Comparison of ENCODE assay signal across 8 mouse cellular contexts in the genomic region with DNA sequence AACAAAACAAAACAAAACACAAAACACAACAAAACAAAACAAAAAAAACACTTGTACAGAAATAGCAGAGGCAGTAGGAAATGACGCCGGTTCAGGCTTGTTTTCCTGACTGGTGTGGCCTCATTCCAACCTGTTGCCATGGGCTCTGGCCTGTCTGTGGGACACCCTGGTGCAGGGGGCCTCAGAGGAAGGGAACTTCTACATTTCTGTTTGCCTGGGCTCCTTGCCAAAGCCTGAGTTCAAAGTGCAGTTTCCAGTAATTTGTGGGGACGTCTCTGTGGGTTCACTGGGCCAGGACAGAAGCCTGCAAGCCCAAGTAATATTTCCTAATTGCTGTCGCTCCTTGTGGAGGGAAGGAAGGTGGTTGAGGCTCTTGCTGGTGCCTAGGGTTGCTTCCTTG. TPM values are rescaled to one million over a fixed set of nuclear protein-coding genes. Genes with fewer than 3 reads are reported as not detected.
A peak's percentile ranks its signal among the peaks of the same experiment; 100 is the strongest.
DNase-seq lines count a peak whose midpoint lies in the region; ATAC-seq and TF ChIP-seq lines count a peak whose summit lies in the region.

No protein-coding gene starts in this region.

- H3K27ac ChIP-seq in embryonic facial prominence, embryonic 14.5 days (replicated peaks; ENCODE audit: low read depth, low read length), result peak overlapping the region; percentile 39; the same call in 1 of the 2 replicates
- peak overlapping the region; percentile 32; the same call in 1 of the 2 replicates for H3K27ac ChIP-seq in hindbrain, embryonic 14.5 days
- H3K27ac ChIP-seq in liver, adult 2 months (replicated peaks; ENCODE audit: insufficient read depth, low read depth, low read length), result no peak overlapping the region; the same call in 1 of the 2 replicates

- H3K4me2 ChIP-seq in embryonic facial prominence, embryonic 14.5 days (ENCODE audit: low read depth, low read length), result no peak overlapping the region
- no peak overlapping the region for H3K4me2 ChIP-seq in hindbrain, embryonic 14.5 days (replicated peaks)

- no peak for TF ChIP-seq POLR2A in liver, adult 2 months (IDR thresholded peaks at IDR 0.05; ENCODE audit: extremely low read depth, insufficient read depth, low read length)

- 19% methylated on average over 4 of the region's 4 CpGs for WGBS in embryonic facial prominence, embryonic 14.5 days
- WGBS in hindbrain, embryonic 14.5 days, result 27% methylated on average over 4 of the region's 4 CpGs
- WGBS in liver, adult 2 months, result 2% methylated on average over 4 of the region's 4 CpGs

- no peaks in the 10 kb centered on the region for H3K9me3 ChIP-seq in embryonic facial prominence, embryonic 14.5 days (ENCODE audit: control insufficient read depth, low read length)
- no peaks in the 10 kb centered on the region for H3K9me3 ChIP-seq in hindbrain, embryonic 14.5 days (ENCODE audit: control insufficient read depth, low read length)

- peak; percentile 42 for DNase-seq in embryo, embryonic 11 days
- no peak for DNase-seq in embryo, embryonic 9.5 days (ENCODE audit: extremely low spot score)
- DNase-seq in 3134 (ENCODE audit: extremely low read depth, insufficient read length, low spot score), result peak; percentile 25
- peak; percentile 91 for DNase-seq in embryonic facial prominence, embryonic 14.5 days (ENCODE audit: low spot score)
- DNase-seq in hindbrain, embryonic 14.5 days (ENCODE audit: low spot score), result peak; percentile 63
- DNase-seq in liver, adult 2 months (ENCODE audit: extremely low read depth, low read depth, low spot score), result peak; percentile 65
- peak; percentile 18 to 21 for DNase-seq in right cerebral cortex, adult 2 months (ENCODE audit: low spot score in 2 of 2)
- DNase-seq in spleen, adult 12 weeks (ENCODE audit: low spot score), result no peak

- H3K27me3 ChIP-seq in embryonic facial prominence, embryonic 14.5 days (replicated peaks; ENCODE audit: control insufficient read depth, insufficient read depth, low read length), result peaks cover 2% of the 10 kb centered on the region; the same call in 1 of the 2 replicates
- no peaks in the 10 kb centered on the region for H3K27me3 ChIP-seq in hindbrain, embryonic 14.5 days (ENCODE audit: control insufficient read depth, insufficient read depth, low read length)
- no peaks in the 10 kb centered on the region for H3K27me3 ChIP-seq in liver, adult 2 months (ENCODE audit: control insufficient read depth, insufficient read depth, low read length)

- H3K4me1 ChIP-seq in embryonic facial prominence, embryonic 14.5 days (ENCODE audit: control insufficient read depth, insufficient read depth, low read length), result peaks cover 28% of the 10 kb centered on the region
- H3K4me1 ChIP-seq in hindbrain, embryonic 14.5 days (replicated peaks; ENCODE audit: control insufficient read depth, insufficient read depth, low read length), result peaks cover under 1% of the 10 kb centered on the region; the same call in 1 of the 2 replicates
- peaks cover 12% of the 10 kb centered on the region for H3K4me1 ChIP-seq in liver, adult 2 months (ENCODE audit: control insufficient read depth, insufficient read depth, low read length)

- no peaks in the 10 kb centered on the region for H3K79me2 ChIP-seq in liver, adult 2 months (ENCODE audit: control insufficient read depth, insufficient read depth, low read length)

- 0 out of 2 replicates have a peak, but pooled peaks have one; percentile 17 for ATAC-seq in embryonic facial prominence, embryonic 14.5 days (ENCODE audit: low read depth)
- 0 out of 2 replicates have a peak, but pooled peaks have one; percentile 55 for ATAC-seq in hindbrain, embryonic 14.5 days (ENCODE audit: low FRiP score)

- no peaks in the 10 kb centered on the region for H3K36me3 ChIP-seq in embryonic facial prominence, embryonic 14.5 days (ENCODE audit: control insufficient read depth, insufficient read depth, low read length)
- no peaks in the 10 kb centered on the region for H3K36me3 ChIP-seq in hindbrain, embryonic 14.5 days (replicated peaks; ENCODE audit: control insufficient read depth, insufficient read depth)
- no peaks in the 10 kb centered on the region for H3K36me3 ChIP-seq in liver, adult 2 months (ENCODE audit: control insufficient read depth, insufficient read depth, low read length)

- TF ChIP-seq CTCF in liver, adult 2 months (IDR thresholded peaks at IDR 0.05; ENCODE audit: low read depth, low read length), result no peak

- H3K4me3 ChIP-seq in embryonic facial prominence, embryonic 14.5 days (ENCODE audit: low read depth, low read length), result no peak overlapping the region
- no peak overlapping the region for H3K4me3 ChIP-seq in hindbrain, embryonic 14.5 days (replicated peaks; ENCODE audit: low read length)
- H3K4me3 ChIP-seq in liver, adult 2 months (ENCODE audit: insufficient read depth, low read depth, low read length), result no peak overlapping the region

- H3K9ac ChIP-seq in embryonic facial prominence, embryonic 14.5 days (ENCODE audit: low read depth, low read length), result no peak overlapping the region
- H3K9ac ChIP-seq in hindbrain, embryonic 14.5 days, result no peak overlapping the region
- H3K9ac ChIP-seq in liver, adult 2 months (ENCODE audit: low read depth, low read length), result no peak overlapping the region

RNA-seq across cellular contexts. Expression of a gene that starts 4.9 kb away (rescaled TPM):
- polyA plus RNA-seq in embryonic facial prominence, embryonic 14.5 days (2014; fragmentation: Nextera tagmentation; extraction: Ambion mirVana), result 5.6 and 5.8 TPM in 2 replicates
- polyA plus RNA-seq in hindbrain, embryonic 14.5 days (2014; fragmentation: Nextera tagmentation; extraction: Ambion mirVana), result 13.3 and 17.0 TPM in 2 replicates
- 0.09 and 0.20 TPM in 2 replicates for total RNA-seq in liver, adult 2 months (2014; rRNA removed)
- 0.73 and 0.94 TPM in 2 replicates for polyA plus RNA-seq in liver, adult 2 months (2012; rRNA removed)

Comparison
In these comparisons a context has a peak if more than half of its experiments do, and no peak if none do; other contexts are left out.
1. DNase-seq: peak in embryo, embryonic 11 days (single experiment), 3134 (single experiment), embryonic facial prominence, embryonic 14.5 days (single experiment), hindbrain, embryonic 14.5 days (single experiment), liver, adult 2 months (single experiment) and right cerebral cortex, adult 2 months (2 of 2); none in embryo, embryonic 9.5 days (single experiment) and spleen, adult 12 weeks (single experiment).